Mouse (Mus musculus): ENCODE data around the gene Map2k2.

Gene Map2k2

DNA sequence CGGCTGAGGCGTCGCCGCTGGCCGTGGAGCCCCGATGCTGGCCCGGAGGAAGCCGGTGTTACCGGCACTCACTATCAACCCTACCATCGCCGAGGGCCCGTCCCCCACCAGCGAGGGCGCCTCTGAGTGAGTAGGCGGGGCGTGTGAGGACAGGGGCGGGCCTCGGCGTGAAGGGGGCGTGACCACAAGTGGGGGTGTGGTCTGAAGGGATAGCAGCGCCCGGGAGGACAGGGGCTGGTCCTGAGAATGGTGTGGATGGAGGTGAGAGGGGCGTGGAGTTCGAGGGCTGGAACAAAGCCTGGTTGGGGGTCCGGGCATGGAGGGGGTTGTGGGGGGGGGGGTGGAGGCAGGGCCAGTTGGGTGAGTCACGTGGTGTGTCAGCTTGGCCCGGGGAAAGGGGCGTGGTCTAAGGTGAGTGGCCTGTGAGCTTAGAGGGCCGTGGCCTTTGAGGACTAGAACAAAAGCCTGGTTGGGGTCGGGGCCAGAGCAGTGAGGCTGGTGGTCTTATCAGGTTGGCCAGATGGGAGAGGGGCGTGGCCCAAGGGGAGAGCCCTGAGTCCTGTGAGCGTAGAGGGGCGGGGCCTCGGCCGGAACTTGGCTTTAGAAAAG is 502 bp downstream of the Map2k2 start:
- DNase-seq (ENCODE audit: low read depth): peak; percentile 76

GRCm38 (mm10) chr10:81112946-81113345 is 7.2 kb downstream of the Map2k2 start:
- DNase-seq (ENCODE audit: low read depth): no peak

- DNase-seq (ENCODE audit: low read depth): no peak
Observed at GRCm38 (mm10) chr10:81119625-81120024, 13.9 kb downstream of the Map2k2 start.

- no peak for DNase-seq (ENCODE audit: low read depth)
Observed at GRCm38 (mm10) chr10:81120650-81121049, 14.9 kb downstream of the Map2k2 start.

DNA sequence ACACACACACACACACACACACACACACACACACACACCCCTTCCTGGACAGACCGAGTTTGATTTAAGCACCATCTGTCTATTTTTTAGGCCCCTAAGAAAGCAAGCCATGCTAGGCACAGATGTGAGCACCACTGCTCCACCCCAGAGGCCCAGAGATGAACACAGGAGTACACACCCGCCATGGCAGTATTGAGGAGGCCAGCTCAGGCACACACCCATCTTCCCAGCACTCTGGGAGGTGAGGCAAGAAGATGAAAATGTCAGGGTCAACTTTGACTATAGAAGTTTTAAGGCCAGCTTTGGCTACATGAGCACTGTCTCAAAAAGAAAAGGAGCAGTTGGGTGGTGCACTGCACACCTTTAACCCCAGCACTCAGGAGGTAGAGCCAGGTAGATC is 17.2 kb downstream of the Map2k2 start:
- DNase-seq (ENCODE audit: low read depth): no peak

DNA sequence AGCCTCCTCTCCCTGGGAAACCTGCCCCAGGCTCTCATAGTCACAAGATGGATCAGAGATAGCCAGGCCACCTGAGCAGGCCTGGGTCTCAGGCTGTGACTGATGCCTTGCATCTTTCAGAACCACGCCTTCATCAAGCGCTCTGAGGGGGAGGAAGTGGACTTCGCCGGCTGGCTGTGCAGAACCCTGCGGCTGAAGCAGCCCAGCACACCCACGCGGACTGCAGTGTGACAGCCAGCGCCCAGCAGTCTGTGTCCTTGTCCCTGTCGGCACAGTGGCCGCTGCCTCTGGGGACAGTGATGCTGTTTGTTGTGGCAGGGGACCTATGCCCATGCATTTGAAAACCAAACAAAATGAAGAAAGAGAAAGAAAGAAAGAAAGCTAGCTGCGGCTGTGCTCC is 17.8 kb downstream of the Map2k2 start:
- DNase-seq (ENCODE audit: low read depth): no peak

DNA sequence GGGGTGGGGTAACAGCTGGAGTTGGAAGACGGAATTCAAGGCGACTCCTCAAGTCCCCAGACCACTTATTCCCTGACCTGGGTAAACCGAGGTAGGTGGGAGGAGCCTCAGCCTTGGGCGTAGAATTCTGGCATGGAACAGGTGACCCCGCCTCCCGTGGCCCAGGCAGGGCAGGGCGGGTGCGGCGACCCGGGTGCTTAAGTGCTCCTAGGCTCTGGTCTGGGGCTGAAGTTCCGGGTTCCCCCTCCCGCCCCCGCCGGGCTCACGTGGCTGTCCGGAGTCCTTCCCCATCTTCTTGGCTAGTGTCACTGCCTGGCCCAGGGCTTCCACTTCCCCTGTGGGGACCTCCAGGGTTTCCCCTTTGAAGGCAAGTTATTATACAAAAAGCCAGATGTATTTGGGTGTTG is 28.5 kb downstream of the Map2k2 start:
- no peak for DNase-seq (ENCODE audit: low read depth)

DNA sequence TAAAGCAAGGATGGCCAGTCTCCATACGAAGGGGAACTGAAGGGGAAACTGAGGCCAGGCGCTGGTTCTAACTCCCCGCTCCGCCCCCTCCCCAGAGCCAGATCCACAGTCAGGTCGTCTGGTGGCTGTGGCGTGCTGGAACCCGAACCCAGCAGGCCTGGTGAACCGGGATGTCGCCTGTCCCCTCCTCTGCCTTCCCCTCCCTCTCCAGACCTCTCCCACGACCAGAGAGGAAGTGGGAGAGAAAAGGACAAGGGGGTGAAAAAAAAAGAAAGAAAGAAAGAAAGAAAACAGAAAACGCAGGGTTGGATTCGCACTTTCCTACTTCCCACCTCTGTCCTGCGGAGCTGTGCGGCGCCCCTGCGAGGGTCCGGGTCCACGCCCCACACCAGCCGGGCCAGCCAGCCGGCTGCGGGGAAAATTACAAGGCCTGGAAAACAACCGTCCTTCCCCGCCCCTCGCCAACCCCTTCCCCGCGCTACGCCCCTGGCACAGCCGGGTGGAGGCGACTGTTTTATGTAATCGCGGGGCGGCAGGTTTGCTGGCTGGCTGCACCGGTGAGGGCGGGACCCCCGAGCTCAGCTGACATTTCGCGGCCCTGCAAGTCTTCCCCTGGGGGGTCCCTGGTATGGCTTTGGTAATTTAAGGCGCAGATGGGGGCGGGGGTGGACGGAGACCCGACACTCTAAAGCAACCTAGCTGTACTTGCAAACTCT is 29.4 kb downstream of the Map2k2 start, which contains the start of gene Zbtb7a:
TSS of gene Zbtb7a (plus strand) at position 255 of the 716 bp plus-strand sequence.
- DNase-seq (ENCODE audit: low read depth): no peak

DNA sequence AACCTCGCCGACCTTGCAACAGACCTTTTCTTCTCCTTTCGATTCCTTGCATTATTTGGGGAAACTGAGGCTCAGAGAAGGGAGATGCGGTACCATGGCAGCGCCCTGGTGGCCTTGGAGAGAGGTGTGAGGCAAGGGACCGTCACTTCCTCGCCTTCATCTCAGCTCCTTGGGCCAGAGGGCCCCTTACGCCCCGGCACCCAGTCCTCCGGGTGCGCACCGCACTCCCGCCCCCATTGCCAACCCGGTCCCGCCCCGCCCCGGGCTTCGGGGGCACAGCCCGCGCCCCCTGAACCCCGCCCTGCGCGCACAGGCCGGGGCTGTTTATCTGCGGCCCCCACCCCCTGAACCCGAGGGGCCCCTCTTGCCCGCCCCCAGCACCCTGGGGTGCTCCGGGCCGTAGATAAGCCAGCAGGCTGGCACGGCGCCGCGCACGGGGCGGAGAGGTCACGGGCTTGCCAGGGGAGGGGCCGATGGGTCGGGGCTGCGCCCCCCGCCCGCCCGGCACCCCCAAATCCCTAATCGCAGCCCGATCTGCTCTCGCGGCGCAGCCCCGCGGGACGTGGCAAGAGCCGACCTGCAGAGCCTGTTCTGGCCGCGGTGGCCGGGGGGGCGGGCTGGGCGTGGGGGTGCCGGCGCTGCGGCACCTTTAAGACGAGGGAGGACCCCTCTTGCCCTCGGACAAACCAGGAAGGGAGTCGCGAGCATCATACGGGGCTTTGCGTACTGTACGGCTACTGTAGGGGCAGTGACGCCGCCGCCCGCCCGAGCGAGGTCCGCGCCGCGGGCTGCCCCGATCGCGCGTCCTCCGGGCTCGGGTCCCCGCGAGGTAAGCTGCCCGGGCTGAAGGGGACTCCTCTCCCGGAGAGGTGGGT is 30.4 kb downstream of the Map2k2 start:
- DNase-seq (ENCODE audit: low read depth): no peak

DNA sequence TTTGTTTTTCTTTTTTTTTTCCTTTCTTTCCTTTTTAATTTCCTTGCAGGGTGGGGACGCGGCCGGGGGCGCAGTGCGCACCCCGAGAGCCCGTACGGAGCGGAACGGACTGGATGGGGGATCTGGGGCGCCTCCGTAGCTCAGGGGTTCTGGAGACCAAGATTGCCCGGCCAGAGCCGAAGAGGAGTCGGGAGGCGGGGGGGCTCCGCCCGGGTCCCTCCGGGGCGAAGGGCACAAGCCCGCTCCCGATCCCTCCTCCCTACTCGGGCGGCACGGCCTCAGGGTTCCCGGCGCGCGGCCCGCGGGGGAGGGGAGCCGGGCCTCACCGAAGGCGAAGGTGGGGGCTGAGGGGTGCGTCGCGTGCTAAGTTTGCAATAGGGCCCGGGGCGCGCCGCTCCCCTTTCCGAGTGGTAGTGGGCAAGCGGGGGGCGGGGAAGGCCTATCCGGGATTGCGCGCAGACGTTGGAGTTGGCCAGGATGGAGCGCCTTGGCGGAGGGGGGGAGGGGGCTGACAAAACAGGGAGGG is 31.1 kb downstream of the Map2k2 start:
- DNase-seq (ENCODE audit: low read depth): no peak

GRCm38 (mm10) chr10:81137252-81138130 is 31.8 kb downstream of the Map2k2 start:
- DNase-seq (ENCODE audit: low read depth): peak; percentile 95

- no peak for DNase-seq (ENCODE audit: low read depth)
Observed at GRCm38 (mm10) chr10:81138131-81138782, 32.5 kb downstream of the Map2k2 start.

DNA sequence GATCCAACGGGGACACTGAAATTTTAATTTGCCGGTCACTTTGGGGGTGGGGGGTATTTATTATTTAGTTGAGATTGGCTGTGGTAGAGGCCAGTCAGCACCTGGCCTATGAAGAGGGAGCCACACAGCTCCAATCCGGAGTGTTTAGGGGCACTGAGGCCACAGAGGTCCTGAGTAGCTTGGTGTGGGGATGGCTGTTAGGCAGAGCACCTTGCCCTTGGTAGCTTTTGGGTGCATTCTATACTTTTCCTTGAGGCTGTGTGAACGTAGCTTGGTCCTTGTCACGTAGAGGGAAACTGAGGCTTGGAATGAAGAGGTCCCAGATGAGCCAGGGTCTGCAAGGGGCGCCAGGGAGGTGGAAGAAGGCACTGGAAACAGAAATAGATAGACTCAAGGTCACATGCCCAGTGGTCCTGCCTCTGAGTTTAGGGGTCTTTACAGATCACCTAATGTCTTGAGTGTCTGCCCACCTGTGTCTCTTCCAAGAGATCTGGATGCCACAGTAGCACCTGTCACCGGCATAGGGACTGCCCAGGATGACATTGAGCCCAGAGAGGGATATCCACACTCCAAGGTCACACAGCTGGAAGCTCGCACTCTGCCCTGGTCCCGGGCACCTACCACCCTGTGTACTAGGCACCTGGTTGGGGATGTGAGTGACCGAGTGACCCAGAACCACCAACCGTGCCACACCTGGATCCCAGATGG is 33.3 kb downstream of the Map2k2 start:
- DNase-seq (ENCODE audit: low read depth): no peak

GRCm38 (mm10) chr10:81139529-81139846 is 33.8 kb downstream of the Map2k2 start:
- DNase-seq (ENCODE audit: low read depth): no peak

GRCm38 (mm10) chr10:81140005-81140404 is 34.3 kb downstream of the Map2k2 start:
- no peak for DNase-seq (ENCODE audit: low read depth)

GRCm38 (mm10) chr10:81140717-81141454 is 35.2 kb downstream of the Map2k2 start:
- DNase-seq (ENCODE audit: low read depth): no peak

GRCm38 (mm10) chr10:81141455-81142210 is 35.9 kb downstream of the Map2k2 start:
- no peak for DNase-seq (ENCODE audit: low read depth)

DNA sequence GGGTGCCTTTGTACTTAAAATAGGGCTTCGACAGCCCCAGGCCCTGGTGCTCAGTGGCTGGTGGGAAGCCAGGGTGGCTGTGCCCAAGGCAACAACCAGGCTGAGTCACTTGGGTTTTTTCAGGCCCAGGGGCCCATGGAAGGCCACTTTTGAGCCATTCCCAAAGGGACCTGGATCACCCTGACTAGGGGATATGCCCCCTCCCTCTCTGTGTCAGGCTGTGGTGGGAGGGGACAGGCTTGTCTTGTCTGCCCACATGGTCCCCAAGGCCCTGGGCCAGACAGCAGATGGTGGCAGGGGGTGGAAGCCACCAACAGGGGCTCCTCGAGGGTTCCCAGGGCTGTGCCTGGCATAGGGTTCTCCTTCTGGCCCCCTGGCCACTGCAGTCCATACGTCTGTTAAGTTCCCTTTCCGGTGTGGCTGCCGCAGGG is 36.9 kb downstream of the Map2k2 start:
- no peak for DNase-seq (ENCODE audit: low read depth)

DNA sequence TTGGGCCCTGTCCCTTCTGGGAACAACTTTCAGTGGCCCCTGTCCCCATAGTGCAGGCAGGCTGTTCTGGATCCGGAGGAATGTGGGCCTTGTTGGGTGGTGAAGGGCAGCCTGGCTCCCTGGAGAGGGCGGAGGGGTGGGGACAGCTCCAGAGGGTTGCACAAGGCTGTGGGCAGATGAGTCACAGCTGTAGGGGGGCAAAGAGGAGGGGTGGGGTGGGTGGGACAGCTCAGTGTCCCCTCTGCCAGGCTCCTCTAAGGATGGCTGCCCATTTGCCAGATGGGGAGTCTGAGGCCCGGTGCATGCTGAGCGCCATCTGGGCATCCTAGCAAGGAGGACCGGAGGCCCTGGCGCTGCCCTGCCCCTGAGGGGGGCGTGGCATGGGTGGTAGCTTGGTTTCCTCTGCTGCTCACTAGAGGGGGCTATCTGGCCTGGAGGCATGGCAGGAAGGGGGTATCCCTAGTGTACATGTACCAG is 37.5 kb downstream of the Map2k2 start:
- DNase-seq (ENCODE audit: low read depth): no peak
